Mouse (Mus musculus): ENCODE results near the gene Oas1g. TPM values are rescaled to one million over a fixed set of nuclear protein-coding genes. Genes with fewer than 3 reads are reported as not detected.
"Not testable (repeated sequence)": the region's sequence is repeated elsewhere in the genome, so short reads cannot be mapped to it uniquely, and the experiment has no call there.

Oas1g gene
- polyA plus RNA-seq, 1 experiment from 2014 or later: not detected

GRCm38 (mm10) chr5:120906791-120907733 lies 19.6 kb upstream of the Oas1g start, which contains the start of gene Oas1a:
Gene Oas1a, minus strand, starts transcription at chr5:120907521.
- not testable (repeated sequence) for H3K27me3 ChIP-seq (replicated peaks); H3K4me1 ChIP-seq (replicated peaks); ATAC-seq (ENCODE audit: insufficient number of reproducible peaks, low FRiP score); H3K9me3 ChIP-seq (replicated peaks); H3K9ac ChIP-seq; H3K4me3 ChIP-seq; H3K27ac ChIP-seq (ENCODE audit: poor library complexity, severe bottlenecking); H3K36me3 ChIP-seq; H3K4me2 ChIP-seq
- WGBS: 30% methylated on average over 9 of the region's 12 CpGs

- 85% methylated on average over 5 of the region's 5 CpGs for WGBS
- Histone ChIP-seq H3K27ac (ENCODE audit: poor library complexity, severe bottlenecking) (no peak overlapping the region), H3K4me1 (replicated peaks) (no peaks in the 10 kb centered on the region)
Observed at GRCm38 (mm10) chr5:120902056-120902455, 14.6 kb upstream of the Oas1g start.

GRCm38 (mm10) chr5:120900666-120901065 lies 13.3 kb upstream of the Oas1g start:
- H3K9me3 ChIP-seq (replicated peaks): no peaks in the 10 kb centered on the region
- ATAC-seq (ENCODE audit: insufficient number of reproducible peaks, low FRiP score): no peak
- H3K27ac ChIP-seq (ENCODE audit: poor library complexity, severe bottlenecking): no peak overlapping the region

More at GRCm38 (mm10) chr5:120902056-120902455, 14.6 kb upstream of the Oas1g start:
- Histone ChIP-seq H3K36me3 (no peaks in the 10 kb centered on the region), H3K27me3 (replicated peaks) (no peaks in the 10 kb centered on the region), H3K9me3 (replicated peaks) (no peaks in the 10 kb centered on the region), H3K4me2 (no peak overlapping the region), H3K9ac (no peak overlapping the region), H3K4me3 (no peak overlapping the region)
- ATAC-seq (ENCODE audit: insufficient number of reproducible peaks, low FRiP score): no peak

GRCm38 (mm10) chr5:120898726-120899125 lies 11.3 kb upstream of the Oas1g start:
- no peak for ATAC-seq (ENCODE audit: insufficient number of reproducible peaks, low FRiP score)
- Histone ChIP-seq H3K27me3 (replicated peaks) (no peaks in the 10 kb centered on the region), H3K4me1 (replicated peaks) (no peaks in the 10 kb centered on the region), H3K9ac (no peak overlapping the region), H3K4me2 (no peak overlapping the region), H3K36me3 (no peaks in the 10 kb centered on the region), H3K27ac (ENCODE audit: poor library complexity, severe bottlenecking) (no peak overlapping the region), H3K9me3 (replicated peaks) (no peaks in the 10 kb centered on the region), H3K4me3 (no peak overlapping the region)

More at GRCm38 (mm10) chr5:120900666-120901065, 13.3 kb upstream of the Oas1g start:
- Histone ChIP-seq H3K9ac (no peak overlapping the region), H3K36me3 (no peaks in the 10 kb centered on the region), H3K27me3 (replicated peaks) (no peaks in the 10 kb centered on the region), H3K4me3 (no peak overlapping the region), H3K4me1 (replicated peaks) (no peaks in the 10 kb centered on the region), H3K4me2 (no peak overlapping the region)
- 62% methylated on average over 1 of the region's 1 CpGs for WGBS

- WGBS: 77% methylated on average over 6 of the region's 6 CpGs
- no peak overlapping the region for H3K9ac ChIP-seq
- no peak overlapping the region for H3K27ac ChIP-seq (ENCODE audit: poor library complexity, severe bottlenecking)
- no peaks in the 10 kb centered on the region for H3K4me1 ChIP-seq (replicated peaks)
- no peaks in the 10 kb centered on the region for H3K36me3 ChIP-seq
- no peak overlapping the region for H3K4me3 ChIP-seq
- no peaks in the 10 kb centered on the region for H3K9me3 ChIP-seq (replicated peaks)
- no peak overlapping the region for H3K4me2 ChIP-seq
- no peak for ATAC-seq (ENCODE audit: insufficient number of reproducible peaks, low FRiP score)
- no peaks in the 10 kb centered on the region for H3K27me3 ChIP-seq (replicated peaks)
Observed at GRCm38 (mm10) chr5:120898307-120898706, 10.9 kb upstream of the Oas1g start.

GRCm38 (mm10) chr5:120895231-120895900 lies 8.0 kb upstream of the Oas1g start:
- H3K4me2 ChIP-seq: no peak overlapping the region
- 78% methylated on average over 11 of the region's 11 CpGs for whole genome bisulfite sequencing
- H3K4me3 ChIP-seq: no peak overlapping the region
- no peak overlapping the region for H3K27ac ChIP-seq (ENCODE audit: poor library complexity, severe bottlenecking)
- no peak for ATAC-seq (ENCODE audit: insufficient number of reproducible peaks, low FRiP score)
- 0 out of 2 replicates have a peak, but pooled peaks cover 4% of the 10 kb centered on the region for H3K9me3 ChIP-seq (replicated peaks)
- no peaks in the 10 kb centered on the region for H3K27me3 ChIP-seq (replicated peaks)
- no peak overlapping the region for H3K9ac ChIP-seq
- no peaks in the 10 kb centered on the region for H3K36me3 ChIP-seq
- H3K4me1 ChIP-seq (replicated peaks): no peaks in the 10 kb centered on the region

GRCm38 (mm10) chr5:120894692-120895091 lies 7.3 kb upstream of the Oas1g start:
- H3K4me1 ChIP-seq (replicated peaks); H3K36me3 ChIP-seq; H3K9ac ChIP-seq; H3K9me3 ChIP-seq (replicated peaks); H3K27ac ChIP-seq (ENCODE audit: poor library complexity, severe bottlenecking); H3K27me3 ChIP-seq (replicated peaks); H3K4me3 ChIP-seq; ATAC-seq (ENCODE audit: insufficient number of reproducible peaks, low FRiP score); H3K4me2 ChIP-seq: not testable (repeated sequence)
- WGBS: 66% methylated on average over 2 of the region's 2 CpGs

- not testable (repeated sequence) for ATAC-seq (ENCODE audit: insufficient number of reproducible peaks, low FRiP score); H3K9ac ChIP-seq
- WGBS: 83% methylated on average over 4 of the region's 4 CpGs
Observed at GRCm38 (mm10) chr5:120893866-120894265, 6.5 kb upstream of the Oas1g start.

GRCm38 (mm10) chr5:120892243-120892660 lies 4.8 kb upstream of the Oas1g start:
- no peak overlapping the region for H3K9ac ChIP-seq
- 0 out of 2 replicates have a peak, but pooled peaks cover 4% of the 10 kb centered on the region for H3K9me3 ChIP-seq (replicated peaks)
- no peak for ATAC-seq (ENCODE audit: insufficient number of reproducible peaks, low FRiP score)
- H3K36me3 ChIP-seq: no peaks in the 10 kb centered on the region
- H3K4me2 ChIP-seq: no peak overlapping the region
- 0 out of 2 replicates have a peak, but pooled peaks cover 5% of the 10 kb centered on the region for H3K27me3 ChIP-seq (replicated peaks)
- H3K27ac ChIP-seq (ENCODE audit: poor library complexity, severe bottlenecking): no peak overlapping the region
- no peak overlapping the region for H3K4me3 ChIP-seq
- WGBS: 60% methylated on average over 2 of the region's 2 CpGs
- no peaks in the 10 kb centered on the region for H3K4me1 ChIP-seq (replicated peaks)

More at GRCm38 (mm10) chr5:120893866-120894265, 6.5 kb upstream of the Oas1g start:
- H3K36me3 ChIP-seq; H3K27ac ChIP-seq (ENCODE audit: poor library complexity, severe bottlenecking); H3K4me1 ChIP-seq (replicated peaks); H3K27me3 ChIP-seq (replicated peaks); H3K4me2 ChIP-seq; H3K4me3 ChIP-seq; H3K9me3 ChIP-seq (replicated peaks): not testable (repeated sequence)

- WGBS: 72% methylated on average over 2 of the region's 2 CpGs
- not testable (repeated sequence) for H3K4me2 ChIP-seq; H3K36me3 ChIP-seq; H3K27me3 ChIP-seq (replicated peaks); H3K9ac ChIP-seq; H3K9me3 ChIP-seq (replicated peaks); ATAC-seq (ENCODE audit: insufficient number of reproducible peaks, low FRiP score); H3K27ac ChIP-seq (ENCODE audit: poor library complexity, severe bottlenecking); H3K4me1 ChIP-seq (replicated peaks); H3K4me3 ChIP-seq
Observed at GRCm38 (mm10) chr5:120891566-120892242, 4.3 kb upstream of the Oas1g start.

- no peak overlapping the region for H3K9ac ChIP-seq
- no peaks in the 10 kb centered on the region for H3K36me3 ChIP-seq
- WGBS: 60% methylated on average over 3 of the region's 3 CpGs
- H3K27ac ChIP-seq (ENCODE audit: poor library complexity, severe bottlenecking): no peak overlapping the region
- no peak overlapping the region for H3K4me3 ChIP-seq
- no peak overlapping the region for H3K4me2 ChIP-seq
- 0 out of 2 replicates have a peak, but pooled peaks cover 4% of the 10 kb centered on the region for H3K9me3 ChIP-seq (replicated peaks)
- ATAC-seq (ENCODE audit: insufficient number of reproducible peaks, low FRiP score): no peak
- H3K27me3 ChIP-seq (replicated peaks): peaks cover 8% of the 10 kb centered on the region; the same call in 1 of the 2 replicates
- no peaks in the 10 kb centered on the region for H3K4me1 ChIP-seq (replicated peaks)
Observed at GRCm38 (mm10) chr5:120890991-120891390, 3.6 kb upstream of the Oas1g start.

Measured in heart, embryonic 12.5 days (tissue).